Comparison of ENCODE assay signal across 8 mouse cellular contexts in genomic region chr6:135362459-135363159, GRCm38 (mm10). TPM values are rescaled to one million over a fixed set of nuclear protein-coding genes. Genes with fewer than 3 reads are reported as not detected.
DNase-seq lines count a peak whose midpoint lies in the region; ATAC-seq and TF ChIP-seq lines count a peak whose summit lies in the region.

Emp1 (plus strand) TSS chr6:135362545.

- peak within 1 kb of the TSS; percentile 9 for H3K9ac ChIP-seq in CH12.LX (ENCODE audit: insufficient read depth, low read depth)

- H3K9me3 ChIP-seq in CH12.LX (replicated peaks; ENCODE audit: low read length), result no peaks in the 10 kb centered on the region
- H3K9me3 ChIP-seq in hindbrain, embryonic 10.5 days, result no peaks in the 10 kb centered on the region

- WGBS in hindbrain, embryonic 10.5 days, result 51% methylated on average over 13 of the region's 13 CpGs

- no peak for TF ChIP-seq CTCF in CH12.LX (conservative IDR thresholded peaks at IDR 0.05 in 1 of 2, IDR thresholded peaks at IDR 0.05 in 1 of 2; ENCODE audit: low read depth in 2 of 2, low read length in 2 of 2)

- H3K4me2 ChIP-seq in CH12.LX (ENCODE audit: insufficient read depth, low read depth, poor library complexity, severe bottlenecking), result peak within 1 kb of the TSS; percentile 86

- peak; percentile 80 for DNase-seq in CH12.LX (ENCODE audit: extremely low read depth)
- peak; percentile 63 to 64 for DNase-seq in adrenal gland, adult 18-20 months (ENCODE audit: low spot score in 2 of 2)
- DNase-seq in frontal cortex, postnatal 36 days (ENCODE audit: low spot score in 2 of 2), result peak; percentile 65 to 75
- DNase-seq in hindbrain, embryonic 10.5 days (ENCODE audit: low spot score), result no peak
- DNase-seq in layer of hippocampus, adult 8-10 months (ENCODE audit: low spot score in 2 of 2), result peak; percentile 44 to 47
- peak; percentile 65 to 77 for DNase-seq in right cerebral cortex, postnatal 10 days (ENCODE audit: low spot score in 2 of 2)
- DNase-seq in embryo, embryonic 11 days, result no peak

- no peak within 1 kb of the TSS for H3K27ac ChIP-seq in CH12.LX (ENCODE audit: insufficient read depth, low read depth)
- peak within 1 kb of the TSS; percentile 70 for H3K27ac ChIP-seq in hindbrain, embryonic 10.5 days

- TF ChIP-seq EP300 in CH12.LX (IDR thresholded peaks at IDR 0.05; ENCODE audit: low read length), result peak; percentile 67

- TF ChIP-seq RAD21 in CH12.LX (IDR thresholded peaks at IDR 0.05; ENCODE audit: low read depth, low read length), result no peak

- peak within 1 kb of the TSS in 2 of 3 experiments; percentile 44 to 58 for H3K4me3 ChIP-seq in CH12.LX (replicated peaks in 1 of 3; ENCODE audit: low read depth in 2 of 3, low read length in 2 of 3, poor library complexity in 1 of 3)
- peak within 1 kb of the TSS; percentile 16; the same call in 1 of the 2 replicates for H3K4me3 ChIP-seq in hindbrain, embryonic 10.5 days

- dilution Hi-C loops in CH12.LX (cut with MboI; ENCODE audit: extremely low pct_ligation_motif_present, extremely low pct_unique_long_range_greater_than_20kb, low sequenced_read_pairs), result no loop called here

- no peak for TF ChIP-seq POLR2A in CH12.LX (IDR thresholded peaks at IDR 0.05; ENCODE audit: low read depth, low read length)

- H3K27me3 ChIP-seq in CH12.LX (replicated peaks), result no peaks in the 10 kb centered on the region
- H3K27me3 ChIP-seq in hindbrain, embryonic 10.5 days (ENCODE audit: insufficient read depth, poor library complexity, severe bottlenecking), result no peaks in the 10 kb centered on the region

- in situ Hi-C loops in CH12.LX (cut with MboI; ENCODE audit: low pct_ligation_motif_present, low pct_unique_long_range_greater_than_20kb, low sequenced_read_pairs), result loop anchor here (10.0 kb wide), 1 partner anchor 188 kb away; no protein-coding TSS in a partner anchor

- H3K36me3 ChIP-seq in CH12.LX (replicated peaks in 1 of 2; ENCODE audit: control insufficient read depth in 1 of 2, insufficient read depth in 1 of 2, low read length in 1 of 2), result no peaks in the 10 kb centered on the region
- no peaks in the 10 kb centered on the region for H3K36me3 ChIP-seq in hindbrain, embryonic 10.5 days

- peaks cover 0 to 32% of the 10 kb centered on the region in 2 experiments; a peak in 3 of 4 replicates for H3K4me1 ChIP-seq in CH12.LX (ENCODE audit: control insufficient read depth in 1 of 2, insufficient read depth in 2 of 2)
- H3K4me1 ChIP-seq in hindbrain, embryonic 10.5 days (replicated peaks), result peaks cover 36% of the 10 kb centered on the region

- ATAC-seq in megakaryocyte, adult 5-6 weeks (ENCODE audit: poor library complexity, severe bottlenecking), result peak; percentile 34; the same call in 1 of the 2 replicates

- no peaks in the 10 kb centered on the region for H3K79me2 ChIP-seq in CH12.LX (replicated peaks; ENCODE audit: control insufficient read depth, extremely low read depth, insufficient read depth, poor library complexity, severe bottlenecking)

TF ChIP-seq in CH12.LX, 34 proteins besides CTCF, POLR2A, EP300 and RAD21:
- TF ChIP-seq SIN3A (IDR thresholded peaks at IDR 0.05; ENCODE audit: low read length), result peak; percentile 50; the same call in 1 of the 2 replicates
- 0 out of 2 replicates have a peak, but pooled peaks have one; percentile 40 for TF ChIP-seq IRF4 (IDR thresholded peaks at IDR 0.05; ENCODE audit: low read depth, low read length)
- TF ChIP-seq ZMIZ1 (IDR thresholded peaks at IDR 0.05; ENCODE audit: low read depth, low read length), result no peak
- peak; percentile 49; the same call in 1 of the 2 replicates for TF ChIP-seq JUND (conservative IDR thresholded peaks at IDR 0.05; ENCODE audit: low read depth, low read length)
- peak; percentile 67 for TF ChIP-seq ETS1 (conservative IDR thresholded peaks at IDR 0.05; ENCODE audit: low read depth, low read length)
- TF ChIP-seq ZNF384 (IDR thresholded peaks at IDR 0.05; ENCODE audit: low read depth, low read length), result peak; percentile 77
- 0 out of 2 replicates have a peak, but pooled peaks have one; percentile 63 for TF ChIP-seq MEF2A (IDR thresholded peaks at IDR 0.05; ENCODE audit: borderline replicate concordance, low read depth, low read length)
- no peak for TF ChIP-seq USF2 (conservative IDR thresholded peaks at IDR 0.05; ENCODE audit: low read depth, low read length)
- peak; percentile 38 for TF ChIP-seq BHLHE40 (IDR thresholded peaks at IDR 0.05; ENCODE audit: low read depth, low read length)

RNA-seq across cellular contexts. Expression of gene Emp1, which starts in this region (rescaled TPM):
- 1.9 and 2.5 TPM in 2 replicates for total RNA-seq in CH12.LX (2012; rRNA removed)
- 11.3 and 14.6 TPM in 2 replicates for total RNA-seq in CH12.LX (2014; rRNA removed)
- polyA plus RNA-seq in CH12.LX (2012; ENCODE audit: insufficient read length, low read depth), result 6.4 and 7.0 TPM in 2 replicates
- 10 to 100 TPM; 21.7 to 53.4 TPM for total RNA-seq in adrenal gland, adult 18-20 months (2021)
- 6.2 and 10.5 TPM in 2 replicates for polyA plus RNA-seq in hindbrain, embryonic 10.5 days (2016; fragmentation: Nextera tagmentation; extraction: Ambion mirVana)
- 1 to 10 TPM; 2.1 to 3.5 (median 2.8) TPM for total RNA-seq in layer of hippocampus, adult 8-10 months (2022)
- 0.80 and 0.83 TPM in 2 replicates for total RNA-seq in megakaryocyte, adult 5-6 weeks (2015)
- total RNA-seq in megakaryocyte, adult 5-6 weeks (2017), result 2.2 and 3.0 TPM in 2 replicates

Comparison
In these comparisons a context has a peak if more than half of its experiments do, and no peak if none do; other contexts are left out.
1. DNase-seq: peak in CH12.LX (single experiment), adrenal gland, adult 18-20 months (2 of 2), frontal cortex, postnatal 36 days (2 of 2), layer of hippocampus, adult 8-10 months (2 of 2) and right cerebral cortex, postnatal 10 days (2 of 2); none in hindbrain, embryonic 10.5 days (single experiment) and embryo, embryonic 11 days (single experiment).